Mouse (Mus musculus) heart, postnatal 0 days (tissue): Measurements from ENCODE around the gene Rhbg.

Experiments
- CTCF ChIP-seq: IDR thresholded peaks from 2 replicates; pipeline ENCODE4 v1.5.1; 2016; ENCODE audit warnings: antibody characterized with exemption, control low read depth, low read depth
- EP300 ChIP-seq: IDR thresholded peaks from 2 replicates; pipeline ENCODE4 v1.6.1; 2016; ENCODE audit warnings: antibody characterized with exemption, low read depth

- TF ChIP-seq CTCF (no peak), EP300 (no peak)
Observed at GRCm38 (mm10) chr3:88271859-88272258, 17.4 kb upstream of the Rhbg start.
